Mouse (Mus musculus) kidney, embryonic 15.5 days (tissue): ENCODE data around the gene Il22ra1. TPM values are rescaled to one million over a fixed set of nuclear protein-coding genes. Genes with fewer than 3 reads are reported as not detected.

Source experiments
- ATAC-seq: fragments of 200-750 bp; cut with Nextera tagmentation; replicated peaks from 2 replicates; pipeline ENCODE4 v1.8.0; 2017; ENCODE audit warnings: moderate TSS enrichment; ENCODE audit not compliant: low FRiP score
- H3K27ac ChIP-seq: fragments of 300-500 bp; sonication (generic); 2 replicates; pipeline ENCODE4 v1.5.1; 2015; ENCODE audit warnings: mild to moderate bottlenecking, inconsistent platforms
- H3K27me3 ChIP-seq: fragments of 300-500 bp; sonication (generic); 2 replicates; pipeline ENCODE4 v1.6.1; 2015; ENCODE audit warnings: inconsistent platforms
- H3K36me3 ChIP-seq: fragments of 300-500 bp; sonication (generic); 2 replicates; pipeline ENCODE4 v1.6.1; 2015; ENCODE audit warnings: inconsistent platforms
- H3K4me1 ChIP-seq: fragments of 300-500 bp; sonication (generic); 2 replicates; pipeline ENCODE4 v1.6.1; 2015; ENCODE audit warnings: inconsistent platforms
- H3K4me2 ChIP-seq: fragments of 300-500 bp; sonication (generic); 2 replicates; pipeline ENCODE4 v1.6.1; 2015; ENCODE audit warnings: moderate library complexity, mild to moderate bottlenecking, inconsistent platforms
- H3K4me3 ChIP-seq: fragments of 300-500 bp; sonication (generic); replicated peaks from 2 replicates; pipeline ENCODE4 v1.5.1; 2015; ENCODE audit warnings: mild to moderate bottlenecking, inconsistent platforms
- H3K9ac ChIP-seq: fragments of 300-500 bp; sonication (generic); 2 replicates; pipeline ENCODE4 v1.6.1; 2015; ENCODE audit warnings: mild to moderate bottlenecking, inconsistent platforms
- H3K9me3 ChIP-seq: fragments of 300-500 bp; sonication (generic); replicated peaks from 2 replicates; pipeline ENCODE4 v1.6.1; 2016; ENCODE audit warnings: inconsistent platforms
- WGBS: fragments of 180-500 bp; shearing (Covaris S2); methylation state at CpG from one replicate; pipeline ENCODE4 v1.1.7; 2015; ENCODE audit warnings: mixed read lengths; 5-methylcytosine and 5-hydroxymethylcytosine counted together
- polyA plus RNA-seq: library from polyadenylated mRNA; unstranded; fragments of >200 nt; fragmentation: Nextera tagmentation; extraction: Ambion mirVana; gene quantifications from 2 replicates; pipeline ENCODE4 v1.2.1, GENCODE M21; 2015

Gene Il22ra1
- polyA plus RNA-seq: 0.06 and 0.09 TPM in 2 replicates

DNA sequence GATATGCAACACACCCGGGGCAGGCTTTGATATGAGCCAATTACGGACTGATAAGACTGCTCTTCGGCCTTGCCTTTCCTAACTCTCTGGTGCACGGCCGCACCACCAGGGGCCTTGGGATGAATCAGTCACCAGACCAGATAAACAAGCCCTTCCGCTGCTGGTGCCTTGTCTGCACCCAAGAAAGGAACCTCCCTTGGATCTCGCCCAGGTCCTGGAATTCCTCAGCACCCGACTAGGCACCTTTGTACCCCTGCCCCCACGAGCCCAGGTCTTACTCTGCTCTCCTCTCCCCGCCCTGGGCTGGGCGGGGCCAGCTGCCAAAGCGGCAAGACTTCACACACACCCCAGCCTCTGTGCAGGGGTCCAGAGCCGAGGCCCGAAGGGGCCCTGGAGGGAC is at the start of gene Il22ra1:
Gene Il22ra1 (plus strand): TSS at position 356 of the 400 bp plus-strand sequence.
- H3K4me3 ChIP-seq: no peak within 1 kb of the TSS
- 38% methylated on average over 14 of the region's 14 CpGs for WGBS

DNA sequence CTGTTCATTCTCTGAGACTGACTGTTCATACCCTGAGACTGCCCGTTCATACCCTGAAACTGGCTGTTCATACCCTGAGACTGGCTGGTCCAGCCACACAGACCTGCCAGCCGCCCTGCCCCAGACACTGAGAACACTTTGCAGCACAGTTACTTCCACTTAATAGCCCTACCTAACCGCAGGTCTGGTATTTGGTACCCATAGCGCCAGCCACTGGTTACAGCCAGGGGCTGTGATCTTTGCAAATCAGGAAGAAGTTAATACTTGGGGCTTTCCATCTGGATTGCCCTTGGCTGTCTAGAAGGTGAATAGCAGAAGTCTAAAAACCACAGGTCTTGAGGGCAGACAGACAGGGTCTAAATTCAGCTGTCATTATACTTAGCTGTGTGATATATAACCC is 48.7 kb upstream of the Il22ra1 start:
- Histone ChIP-seq H3K9ac (no peak overlapping the region), H3K4me3 (no peak overlapping the region), H3K27me3 (0 out of 2 replicates have a peak, but pooled peaks cover 1% of the 10 kb centered on the region), H3K9me3 (no peaks in the 10 kb centered on the region), H3K4me2 (no peak overlapping the region), H3K36me3 (no peaks in the 10 kb centered on the region), H3K4me1 (peaks cover 5% of the 10 kb centered on the region; the same call in 1 of the 2 replicates), H3K27ac (no peak overlapping the region)
- no peak for ATAC-seq
- WGBS: 61% methylated on average over 4 of the region's 4 CpGs

More for the DNA sequence above, at the start of gene Il22ra1:
- H3K36me3 ChIP-seq: no peaks in the 10 kb centered on the region
- no peaks in the 10 kb centered on the region; the same call in 1 of the 2 replicates for H3K9me3 ChIP-seq
- no peak within 1 kb of the TSS for H3K4me2 ChIP-seq
- peaks cover 21% of the 10 kb centered on the region; the same call in 1 of the 2 replicates for H3K4me1 ChIP-seq
- H3K9ac ChIP-seq: no peak within 1 kb of the TSS
- ATAC-seq: no peak
- no peak within 1 kb of the TSS for H3K27ac ChIP-seq
- H3K27me3 ChIP-seq: no peaks in the 10 kb centered on the region

DNA sequence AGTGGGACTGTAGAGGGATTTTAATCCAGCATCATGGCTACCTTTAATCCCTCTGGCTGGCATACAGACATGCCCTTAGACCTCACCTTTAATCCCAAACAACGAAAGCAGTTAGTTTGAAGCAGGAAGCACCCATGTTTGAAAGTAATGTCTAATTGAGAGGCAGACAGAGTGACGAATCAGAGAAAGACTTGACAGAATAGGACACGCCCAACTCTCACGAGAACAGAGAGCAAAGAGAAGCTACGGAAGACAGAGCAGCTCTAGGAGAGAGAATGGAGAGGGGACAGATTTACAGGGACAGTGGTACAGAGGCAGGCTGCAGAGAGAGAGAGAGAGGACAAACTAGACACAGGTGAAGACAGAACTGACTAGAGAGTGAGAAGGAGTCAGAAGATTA is 46.2 kb upstream of the Il22ra1 start:
- no peak for ATAC-seq
- H3K4me3 ChIP-seq: no peak overlapping the region
- peaks cover 13% of the 10 kb centered on the region for H3K27me3 ChIP-seq
- no peak overlapping the region for H3K9ac ChIP-seq
- no peak overlapping the region for H3K4me2 ChIP-seq
- 76% methylated on average over 5 of the region's 5 CpGs for WGBS
- no peaks in the 10 kb centered on the region for H3K9me3 ChIP-seq
- H3K4me1 ChIP-seq: peaks cover 5% of the 10 kb centered on the region; the same call in 1 of the 2 replicates
- H3K27ac ChIP-seq: no peak overlapping the region
- no peaks in the 10 kb centered on the region for H3K36me3 ChIP-seq

DNA sequence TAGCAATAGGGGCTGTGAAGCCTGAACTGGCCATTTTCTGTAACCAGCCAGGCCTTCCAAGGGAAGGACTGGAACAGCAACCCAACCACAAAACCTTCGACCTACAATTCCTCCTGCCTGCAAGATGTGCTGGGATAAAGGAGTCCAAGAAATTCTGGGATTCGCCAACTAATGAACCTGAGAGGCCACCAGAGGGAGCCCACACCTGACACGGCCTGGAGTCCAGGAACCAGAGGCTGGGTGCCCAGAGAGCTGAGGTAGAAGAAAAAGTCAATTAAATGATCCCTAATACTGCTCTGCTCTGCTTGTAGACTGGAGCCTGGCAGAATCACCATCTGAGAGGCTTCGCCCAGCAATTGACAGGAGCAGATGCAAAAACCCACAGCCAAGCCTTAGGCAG is 44.4 kb upstream of the Il22ra1 start:
- 17% methylated on average over 4 of the region's 4 CpGs for WGBS
- Histone ChIP-seq H3K9me3 (no peaks in the 10 kb centered on the region), H3K4me1 (peaks cover 9% of the 10 kb centered on the region; the same call in 1 of the 2 replicates), H3K27ac (no peak overlapping the region), H3K4me2 (no peak overlapping the region), H3K4me3 (no peak overlapping the region), H3K36me3 (no peaks in the 10 kb centered on the region), H3K27me3 (peaks cover 27% of the 10 kb centered on the region), H3K9ac (no peak overlapping the region)
- ATAC-seq: no peak

DNA sequence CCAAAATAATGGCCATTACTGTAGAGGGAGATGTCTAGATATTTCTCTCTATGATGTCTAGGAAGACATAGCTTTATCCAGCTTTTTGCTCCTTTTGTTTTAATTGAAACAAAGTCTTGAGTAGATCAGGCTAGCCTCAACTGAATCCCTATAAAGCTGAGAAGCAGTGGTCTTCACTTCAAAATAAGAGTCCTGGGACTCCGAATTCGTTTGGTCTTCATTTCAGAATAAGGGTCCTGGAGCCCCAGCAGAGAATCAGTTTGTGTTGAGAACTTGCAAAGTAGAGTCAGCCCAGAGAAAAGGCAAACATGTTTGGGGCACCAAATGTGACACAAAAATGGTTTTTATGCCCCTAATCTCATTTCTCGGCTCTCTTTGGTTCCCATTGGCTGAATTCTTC is 43.2 kb upstream of the Il22ra1 start:
- H3K27ac ChIP-seq: no peak overlapping the region
- H3K4me2 ChIP-seq: no peak overlapping the region
- peaks cover 9% of the 10 kb centered on the region; the same call in 1 of the 2 replicates for H3K4me1 ChIP-seq
- peaks cover 33% of the 10 kb centered on the region for H3K27me3 ChIP-seq
- no peak overlapping the region for H3K4me3 ChIP-seq
- no peak overlapping the region for H3K9ac ChIP-seq
- no peak for ATAC-seq
- WGBS: 36% methylated on average over 3 of the region's 3 CpGs
- no peaks in the 10 kb centered on the region for H3K9me3 ChIP-seq
- no peaks in the 10 kb centered on the region for H3K36me3 ChIP-seq

- Histone ChIP-seq H3K36me3 (no peaks in the 10 kb centered on the region), H3K9me3 (no peaks in the 10 kb centered on the region), H3K27ac (no peak within 1 kb of the TSS), H3K4me1 (peaks cover 9% of the 10 kb centered on the region; the same call in 1 of the 2 replicates), H3K4me3 (peak within 1 kb of the TSS; percentile 62), H3K4me2 (peak within 1 kb of the TSS; percentile 95), H3K9ac (peak within 1 kb of the TSS; percentile 55), H3K27me3 (peaks cover 33% of the 10 kb centered on the region)
- ATAC-seq: 0 out of 2 replicates have a peak, but pooled peaks have one; percentile 47
- WGBS: under 1% methylated on average over 39 of the region's 41 CpGs
Measured at GRCm38 (mm10) chr4:135685906-135686567, 41.9 kb upstream of the Il22ra1 start, which contains the start of gene Ifnlr1. TSS of gene Ifnlr1 (plus strand) at chr4:135686287.

GRCm38 (mm10) chr4:135686568-135686953 is 41.4 kb upstream of the Il22ra1 start:
- no peak for ATAC-seq
- Histone ChIP-seq H3K27me3 (peaks cover 33% of the 10 kb centered on the region), H3K4me1 (peaks cover 9% of the 10 kb centered on the region; the same call in 1 of the 2 replicates), H3K9ac (peak overlapping the region; percentile 55), H3K4me2 (peak overlapping the region; percentile 95), H3K4me3 (peak overlapping the region; percentile 62), H3K9me3 (no peaks in the 10 kb centered on the region), H3K36me3 (no peaks in the 10 kb centered on the region), H3K27ac (no peak overlapping the region)
- WGBS: 0% methylated on average over 21 of the region's 21 CpGs

DNA sequence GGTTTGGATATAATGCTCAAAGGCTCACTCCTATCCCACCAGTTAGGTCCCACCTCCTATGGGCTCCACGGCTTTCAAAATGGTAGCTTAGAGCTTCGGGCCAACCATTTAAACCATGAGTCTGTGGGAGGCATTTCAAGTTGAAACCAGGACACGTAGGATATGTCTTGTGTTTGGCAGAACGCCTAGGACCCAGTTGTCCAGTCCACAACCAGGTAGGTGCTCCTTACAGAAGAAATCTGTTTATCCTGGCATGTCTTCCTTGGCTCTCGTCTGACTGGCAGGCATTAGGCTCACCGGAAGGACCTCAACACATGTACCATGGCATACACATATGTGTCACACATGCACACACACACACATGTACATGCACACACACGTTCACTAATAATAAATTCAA is 38.2 kb upstream of the Il22ra1 start:
- no peaks in the 10 kb centered on the region for H3K9me3 ChIP-seq
- peaks cover 30% of the 10 kb centered on the region for H3K27me3 ChIP-seq
- H3K27ac ChIP-seq: no peak overlapping the region
- H3K4me2 ChIP-seq: no peak overlapping the region
- no peak overlapping the region for H3K4me3 ChIP-seq
- H3K9ac ChIP-seq: no peak overlapping the region
- 86% methylated on average over 7 of the region's 7 CpGs for WGBS
- H3K4me1 ChIP-seq: peaks cover 9% of the 10 kb centered on the region; the same call in 1 of the 2 replicates
- ATAC-seq: no peak
- no peaks in the 10 kb centered on the region for H3K36me3 ChIP-seq

GRCm38 (mm10) chr4:135690241-135690640 is 37.7 kb upstream of the Il22ra1 start:
- 78% methylated on average over 11 of the region's 11 CpGs for WGBS
- H3K27me3 ChIP-seq: peaks cover 26% of the 10 kb centered on the region
- no peak overlapping the region for H3K4me3 ChIP-seq
- no peak overlapping the region for H3K9ac ChIP-seq
- H3K27ac ChIP-seq: no peak overlapping the region
- H3K9me3 ChIP-seq: no peaks in the 10 kb centered on the region
- H3K4me1 ChIP-seq: peaks cover 5% of the 10 kb centered on the region; the same call in 1 of the 2 replicates
- no peaks in the 10 kb centered on the region for H3K36me3 ChIP-seq
- ATAC-seq: no peak
- no peak overlapping the region for H3K4me2 ChIP-seq

GRCm38 (mm10) chr4:135692916-135693315 is 35.1 kb upstream of the Il22ra1 start:
- Histone ChIP-seq H3K4me3 (no peak overlapping the region), H3K27me3 (peaks cover 9% of the 10 kb centered on the region; the same call in 1 of the 2 replicates), H3K4me2 (no peak overlapping the region), H3K36me3 (no peaks in the 10 kb centered on the region), H3K9me3 (no peaks in the 10 kb centered on the region), H3K27ac (no peak overlapping the region), H3K4me1 (no peaks in the 10 kb centered on the region), H3K9ac (no peak overlapping the region)
- 88% methylated on average over 4 of the region's 4 CpGs for WGBS
- no peak for ATAC-seq

- H3K4me2 ChIP-seq: no peak overlapping the region
- no peaks in the 10 kb centered on the region for H3K9me3 ChIP-seq
- H3K27me3 ChIP-seq: no peaks in the 10 kb centered on the region
- no peak for ATAC-seq
- 88% methylated on average over 7 of the region's 7 CpGs for WGBS
- H3K27ac ChIP-seq: no peak overlapping the region
- H3K4me1 ChIP-seq: peaks cover 4% of the 10 kb centered on the region
- H3K4me3 ChIP-seq: no peak overlapping the region
- H3K9ac ChIP-seq: no peak overlapping the region
- 0 out of 2 replicates have a peak, but pooled peaks cover 2% of the 10 kb centered on the region for H3K36me3 ChIP-seq
Measured at GRCm38 (mm10) chr4:135698498-135698897, 29.5 kb upstream of the Il22ra1 start.

- Histone ChIP-seq H3K9ac (no peak overlapping the region), H3K27me3 (no peaks in the 10 kb centered on the region), H3K4me3 (no peak overlapping the region), H3K4me1 (peaks cover 21% of the 10 kb centered on the region), H3K4me2 (no peak overlapping the region), H3K9me3 (no peaks in the 10 kb centered on the region), H3K27ac (no peak overlapping the region), H3K36me3 (0 out of 2 replicates have a peak, but pooled peaks cover 2% of the 10 kb centered on the region)
- WGBS: 68% methylated on average over 13 of the region's 13 CpGs
- no peak for ATAC-seq
Measured at GRCm38 (mm10) chr4:135703497-135703896, 24.5 kb upstream of the Il22ra1 start.
